Mouse (Mus musculus): ENCODE data around the gene Wdr70.

- no peak for TF ChIP-seq POLR2A (IDR thresholded peaks at IDR 0.05; ENCODE audit: extremely low read depth, insufficient read depth, low read length)
- TF ChIP-seq CTCF (IDR thresholded peaks at IDR 0.05; ENCODE audit: extremely low read depth, insufficient read depth, low read length): no peak
Measured at GRCm38 (mm10) chr15:7823886-7824285, 275.1 kb downstream of the Wdr70 start.
